Mouse (Mus musculus): ENCODE measurements around the gene Pax3.

GRCm38 (mm10) chr1:78157930-78158329, 39.0 kb downstream of the Pax3 start:
- TF ChIP-seq CTCF (conservative IDR thresholded peaks at IDR 0.05 in 1 of 2, IDR thresholded peaks at IDR 0.05 in 1 of 2; ENCODE audit: low read depth in 2 of 2, low read length in 2 of 2) (no peak), POLR2A (IDR thresholded peaks at IDR 0.05; ENCODE audit: low read depth, low read length) (no peak), RCOR1 (conservative IDR thresholded peaks at IDR 0.05; ENCODE audit: low read depth, low read length) (no peak), ZC3H11A (IDR thresholded peaks at IDR 0.05; ENCODE audit: low read depth, low read length) (no peak), USF2 (conservative IDR thresholded peaks at IDR 0.05; ENCODE audit: low read depth, low read length) (no peak), MAX (IDR thresholded peaks at IDR 0.05; ENCODE audit: low read length) (no peak), USF1 (IDR thresholded peaks at IDR 0.05; ENCODE audit: low read depth, low read length) (no peak), RAD21 (IDR thresholded peaks at IDR 0.05; ENCODE audit: low read depth, low read length) (no peak), SIN3A (IDR thresholded peaks at IDR 0.05; ENCODE audit: low read length) (no peak), EP300 (IDR thresholded peaks at IDR 0.05; ENCODE audit: low read length) (no peak), MYC (IDR thresholded peaks at IDR 0.05; ENCODE audit: low read depth, low read length) (no peak), ZKSCAN1 (IDR thresholded peaks at IDR 0.05; ENCODE audit: borderline replicate concordance, low read depth, low read length) (no peak)
